Mouse (Mus musculus) stomach, postnatal 0 days (tissue): ENCODE results near the gene Slc10a7.
A peak's percentile ranks its signal among the peaks of the same experiment; 100 is the strongest.

Experiments used
- CTCF ChIP-seq: IDR thresholded peaks from 2 replicates; pipeline ENCODE4 v1.5.1; 2016; ENCODE audit warnings: antibody characterized with exemption, low read depth, mild to moderate bottlenecking, moderate library complexity
- EP300 ChIP-seq: optimal IDR thresholded peaks from 2 replicates; pipeline ENCODE3; 2016; ENCODE audit warnings: antibody characterized with exemption

DNA sequence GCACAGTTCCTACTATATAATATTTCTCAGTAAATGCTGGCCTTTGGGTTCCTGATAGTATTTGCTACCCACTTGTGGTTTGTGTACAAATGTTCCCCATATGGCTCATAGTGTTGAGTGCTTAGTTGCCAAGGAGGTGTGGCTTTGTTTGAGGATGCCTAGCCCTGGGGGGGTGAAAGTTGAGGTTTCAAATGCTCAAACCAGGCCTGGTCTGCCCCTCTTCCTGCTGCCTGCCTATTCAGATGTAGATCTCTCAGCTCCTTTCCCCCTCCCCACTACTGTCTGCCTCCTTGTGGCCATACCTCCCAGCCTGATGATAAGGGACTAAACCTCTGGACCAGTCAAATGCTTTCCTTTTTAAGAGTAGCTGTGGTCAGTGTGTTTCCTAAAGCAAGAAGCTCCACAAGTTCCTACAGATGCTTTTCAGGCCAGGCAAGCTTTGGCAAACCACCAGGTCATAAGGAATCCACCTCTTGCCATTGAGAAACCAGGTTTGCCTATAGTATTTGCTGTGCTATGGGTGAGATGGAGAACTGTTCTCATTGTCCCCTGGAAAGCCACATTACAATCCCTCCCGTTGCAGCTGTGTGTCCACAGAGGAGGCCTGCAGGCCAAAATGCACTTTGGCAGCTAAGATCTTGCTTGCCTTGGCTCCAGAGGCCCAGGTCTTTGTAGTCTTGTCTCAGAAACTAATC, 146.4 kb downstream of the Slc10a7 start:
- TF ChIP-seq EP300 (no peak), CTCF (peak; percentile 24; the same call in 1 of the 2 replicates)
